Mouse (Mus musculus) E14TG2a.4 (cell line): Measurements from ENCODE around the gene Polr3e.

Source experiments
- CTCF ChIP-seq: conservative IDR thresholded peaks from 2 replicates; pipeline ENCODE4 v1.5.1; 2014; ENCODE audit warnings: low read length
- NANOG ChIP-seq: IDR thresholded peaks from 2 replicates; pipeline ENCODE4 v1.6.1; 2014; ENCODE audit warnings: borderline replicate concordance, low read length, mixed read lengths

DNA sequence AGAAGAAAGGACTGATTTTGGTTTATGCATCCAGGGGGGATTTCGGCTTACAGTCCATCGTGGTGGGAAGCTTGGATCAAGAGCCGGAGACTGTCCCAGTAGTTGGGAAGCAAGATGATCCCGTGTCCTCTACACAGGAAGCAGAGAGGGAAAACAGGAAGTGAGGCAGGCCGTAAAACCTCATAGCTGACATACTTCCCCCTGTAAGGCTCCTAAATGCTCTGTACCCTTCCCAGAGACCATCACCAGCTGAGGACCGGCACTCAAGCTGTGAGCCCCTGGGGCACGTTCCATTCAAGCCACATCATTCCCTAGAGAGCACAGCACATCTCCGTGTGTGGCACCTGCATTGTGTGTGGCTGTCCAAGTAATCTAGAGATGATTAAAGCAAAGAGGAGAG lies 15.8 kb upstream of the Polr3e start:
- TF ChIP-seq CTCF = no peak
- peak; percentile 47 for TF ChIP-seq NANOG
